Mouse (Mus musculus) megakaryocyte-erythroid progenitor cell, adult 5-6 weeks (primary cell): ENCODE measurements around the gene Mtfr1l. TPM values are rescaled to one million over a fixed set of nuclear protein-coding genes. Genes with fewer than 3 reads are reported as not detected.

Experiments
- ATAC-seq: replicated peaks from 2 replicates; pipeline ENCODE4 v1.8.0; 2016; ENCODE audit warnings: mild to moderate bottlenecking, inconsistent platforms; ENCODE audit not compliant: severe bottlenecking, poor library complexity, low FRiP score, low TSS enrichment
- total RNA-seq, 2 experiments: library from RNA; stranded (forward) in 1 of 2; stranded (reverse) in 1 of 2; fragments of 200-1000, 215-1000 nt in 1 of 2; fragments of >200 nt in 1 of 2; fragmentation: Nextera tagmentation in 1 of 2; gene quantifications; 2 replicates each; pipeline ENCODE4 v1.2.3; 2014 to 2017

Gene Mtfr1l
- total RNA-seq (2014; fragmentation: Nextera tagmentation) (76.1 and 80.1 TPM in 2 replicates), total RNA-seq (2017) (41.5 and 67.4 TPM in 2 replicates)

- ATAC-seq, result peak; percentile 88
Observed at GRCm38 (mm10) chr4:134534932-134535786, at the start of gene Mtfr1l. Mtfr1l (minus strand) TSS chr4:134535387.

- peak; percentile 67 for ATAC-seq
Observed at GRCm38 (mm10) chr4:134583513-134583912, 48.3 kb upstream of the Mtfr1l start.

GRCm38 (mm10) chr4:134581365-134581764 lies 46.2 kb upstream of the Mtfr1l start:
- no peak for ATAC-seq

DNA sequence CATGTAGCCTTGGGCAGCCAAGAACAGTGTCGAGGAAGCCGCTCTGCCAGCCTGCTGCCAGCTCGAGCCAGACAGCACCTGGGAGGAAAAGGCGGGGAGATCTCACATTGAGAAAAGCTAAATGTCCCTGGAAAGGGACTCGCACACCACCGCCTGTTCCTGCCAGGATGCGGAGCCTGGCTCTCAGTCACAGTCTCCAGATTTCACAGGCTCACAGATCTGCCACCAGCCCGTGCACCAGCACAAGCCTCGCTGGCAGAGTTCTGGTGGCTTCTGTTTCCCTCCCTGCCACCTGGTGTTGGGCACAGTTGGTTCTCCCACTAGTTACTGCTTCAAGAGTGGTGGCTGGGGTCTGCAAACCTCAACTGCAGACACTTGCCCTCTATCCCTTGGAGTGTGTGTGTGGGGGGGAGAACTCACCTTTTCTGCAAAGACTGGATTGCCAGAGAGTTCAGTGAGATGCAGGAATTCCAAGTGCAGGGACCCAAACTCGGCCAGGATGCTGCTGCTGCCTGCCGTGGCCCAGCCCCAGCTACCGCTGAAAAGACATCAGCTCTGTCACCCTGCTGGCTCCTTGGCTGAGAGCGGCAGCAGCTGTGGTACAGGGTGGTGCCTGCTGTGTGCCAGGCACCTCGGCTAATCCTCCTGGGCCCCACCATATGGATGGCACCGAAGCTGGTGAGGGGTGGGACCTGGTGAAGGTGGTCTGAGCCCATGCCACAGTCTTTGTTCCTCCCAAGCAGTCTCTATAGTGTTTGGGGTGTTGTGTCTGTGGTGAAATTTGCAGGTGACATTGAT lies 45.4 kb upstream of the Mtfr1l start:
- ATAC-seq, result no peak

- no peak for ATAC-seq
Observed at GRCm38 (mm10) chr4:134579620-134580019, 44.4 kb upstream of the Mtfr1l start.

- no peak for ATAC-seq
Observed at GRCm38 (mm10) chr4:134579212-134579611, 44.0 kb upstream of the Mtfr1l start.

DNA sequence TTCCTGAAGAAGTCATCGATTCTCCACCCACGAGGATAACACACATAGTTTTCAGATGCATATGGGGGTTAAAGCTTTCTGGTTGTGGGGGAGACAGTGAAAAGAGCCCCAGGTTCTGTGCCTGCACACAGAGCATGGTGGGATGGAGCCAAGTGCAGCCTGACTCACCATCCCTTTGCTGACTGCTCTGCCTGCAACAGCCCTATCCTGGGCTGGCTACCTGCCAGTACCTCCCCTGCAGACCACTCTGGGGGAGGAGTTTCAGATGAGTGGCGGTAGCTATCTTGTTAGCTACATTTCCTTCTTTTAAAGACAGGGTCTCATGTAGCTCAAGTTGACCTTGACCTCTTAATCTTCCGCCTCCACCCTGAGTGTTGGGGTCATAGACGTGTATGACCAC lies 43.2 kb upstream of the Mtfr1l start:
- no peak for ATAC-seq

DNA sequence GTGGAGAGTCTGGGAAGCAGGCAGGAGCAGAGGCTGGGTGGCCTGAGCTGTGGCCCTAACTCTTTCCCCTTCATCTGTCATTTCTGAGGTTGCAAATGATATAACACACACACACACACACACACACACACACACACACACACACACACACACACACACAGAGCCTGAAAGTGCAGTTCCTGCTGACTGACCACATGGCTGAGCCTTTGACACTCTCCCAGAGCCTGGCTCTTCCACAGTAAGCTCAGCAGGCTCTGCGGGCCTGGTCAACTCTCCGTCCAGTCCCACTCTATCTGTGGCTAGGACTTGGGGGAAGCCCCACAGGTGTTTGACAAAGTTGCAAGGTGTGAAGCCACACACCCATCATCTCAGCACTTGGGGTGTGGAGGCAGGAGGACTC lies 42.1 kb upstream of the Mtfr1l start:
- no peak for ATAC-seq

- ATAC-seq, result no peak
Observed at GRCm38 (mm10) chr4:134575486-134575885, 40.3 kb upstream of the Mtfr1l start.

DNA sequence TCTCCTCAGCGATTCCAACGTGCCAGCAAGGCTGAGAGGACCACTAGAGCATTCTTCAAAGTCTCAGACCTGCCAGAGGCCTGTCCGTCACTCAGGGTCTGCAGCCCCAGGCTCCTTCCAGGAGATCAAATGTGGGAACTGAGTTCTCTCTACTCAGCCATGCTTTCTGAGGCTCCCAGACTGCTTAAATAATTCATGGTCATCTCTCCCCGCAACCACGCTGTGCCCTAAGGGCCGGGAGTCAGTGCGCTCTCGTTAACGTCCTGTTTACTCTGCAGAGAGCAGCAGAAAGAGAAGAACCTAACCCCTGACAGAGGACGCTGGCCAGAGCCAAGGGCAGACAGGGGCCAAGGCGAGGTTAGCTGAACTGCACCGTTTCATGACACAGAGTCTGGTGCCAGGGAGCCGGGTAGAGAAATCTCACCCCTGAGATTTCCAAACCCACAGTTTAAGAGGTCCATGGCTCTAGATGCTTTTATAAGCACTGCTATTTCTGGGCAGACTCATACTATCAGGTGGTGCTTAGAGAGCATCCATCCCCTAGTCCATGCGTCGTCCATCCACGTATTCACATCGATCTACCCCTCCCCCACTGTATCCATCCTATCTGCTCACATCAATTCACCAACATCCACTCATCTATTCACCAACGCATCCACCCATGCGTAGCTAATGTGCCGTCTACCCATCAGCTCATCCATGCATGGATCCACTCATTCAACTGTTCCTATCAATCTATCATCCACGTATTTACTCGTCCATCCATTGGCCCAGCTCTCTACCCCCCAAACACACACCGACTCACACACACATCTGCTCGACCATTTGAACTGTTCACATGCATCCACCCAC lies 37.5 kb upstream of the Mtfr1l start:
- ATAC-seq, result no peak

DNA sequence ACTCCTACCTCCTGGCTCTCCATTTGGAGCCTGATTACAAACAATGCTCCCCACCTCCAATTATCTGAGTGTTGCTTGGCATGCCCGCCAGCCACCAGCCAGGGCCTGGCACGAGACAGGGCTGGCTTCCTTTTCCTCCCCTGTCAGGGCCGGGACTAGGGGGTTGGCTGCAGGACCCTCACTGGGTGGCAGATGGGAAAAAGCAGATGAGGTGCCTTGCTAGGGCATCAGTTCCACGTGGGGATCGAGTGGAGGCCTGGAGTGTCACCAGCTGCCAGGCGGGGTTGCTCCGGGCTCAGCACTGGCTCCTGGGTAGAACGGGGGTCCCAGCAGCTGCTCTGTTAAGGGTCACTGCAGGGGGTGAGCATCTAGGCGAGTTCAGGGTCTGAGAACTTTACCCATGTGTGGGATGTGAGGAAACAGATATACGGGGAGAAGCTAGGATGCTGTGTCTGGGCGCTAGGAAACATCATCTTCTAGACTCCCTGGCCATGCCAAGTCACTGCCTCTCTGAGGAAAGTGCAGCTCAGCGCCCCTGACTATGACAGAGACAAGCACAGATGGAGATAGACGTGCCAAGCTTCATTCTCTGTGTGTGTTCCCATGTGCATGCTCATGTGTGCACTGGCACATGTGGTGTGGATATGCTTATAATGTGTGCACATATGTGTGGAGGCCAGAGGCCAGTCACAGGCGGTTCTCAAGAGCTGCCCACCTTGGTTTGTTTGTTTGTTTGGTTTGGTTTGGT lies 35.7 kb upstream of the Mtfr1l start:
- no peak for ATAC-seq

DNA sequence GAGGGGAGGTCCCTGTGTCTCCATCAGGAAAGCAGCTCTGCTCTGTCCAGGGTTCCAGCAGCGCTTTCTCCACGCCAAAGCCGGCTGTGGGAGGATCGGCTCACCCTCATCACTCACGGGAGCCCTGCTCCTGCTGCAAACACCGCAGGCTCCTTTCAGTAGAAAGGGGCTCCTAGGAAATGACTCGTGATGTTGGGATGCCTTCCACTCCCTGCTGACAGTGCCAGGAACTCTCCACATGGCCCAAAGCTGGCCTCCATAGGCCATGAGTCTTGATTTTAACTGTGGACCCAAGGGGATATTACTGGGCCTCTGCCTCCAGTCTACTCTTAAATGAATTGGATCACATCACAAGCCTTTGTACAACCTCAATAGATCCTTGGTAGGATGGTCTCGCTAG lies 34.6 kb upstream of the Mtfr1l start:
- no peak for ATAC-seq

DNA sequence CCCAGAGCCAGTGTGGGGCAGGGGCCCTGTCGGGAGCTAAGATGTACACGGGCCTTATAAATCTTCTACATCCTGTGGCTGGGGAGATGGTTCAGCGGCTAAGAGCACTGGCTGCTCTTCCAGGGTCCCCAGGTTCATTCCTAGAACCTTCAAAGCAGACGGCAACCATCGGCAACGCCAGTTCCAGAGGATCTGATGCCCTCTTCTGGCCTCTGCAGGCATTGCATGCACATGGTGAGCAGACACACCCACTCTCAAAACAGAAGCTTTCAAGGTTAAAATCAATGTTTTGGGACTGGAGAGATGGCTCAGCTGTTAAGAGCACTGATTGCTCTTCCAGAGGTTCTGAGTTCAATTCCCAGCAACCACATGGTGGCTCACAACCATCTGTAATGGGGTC lies 34.0 kb upstream of the Mtfr1l start:
- no peak for ATAC-seq

DNA sequence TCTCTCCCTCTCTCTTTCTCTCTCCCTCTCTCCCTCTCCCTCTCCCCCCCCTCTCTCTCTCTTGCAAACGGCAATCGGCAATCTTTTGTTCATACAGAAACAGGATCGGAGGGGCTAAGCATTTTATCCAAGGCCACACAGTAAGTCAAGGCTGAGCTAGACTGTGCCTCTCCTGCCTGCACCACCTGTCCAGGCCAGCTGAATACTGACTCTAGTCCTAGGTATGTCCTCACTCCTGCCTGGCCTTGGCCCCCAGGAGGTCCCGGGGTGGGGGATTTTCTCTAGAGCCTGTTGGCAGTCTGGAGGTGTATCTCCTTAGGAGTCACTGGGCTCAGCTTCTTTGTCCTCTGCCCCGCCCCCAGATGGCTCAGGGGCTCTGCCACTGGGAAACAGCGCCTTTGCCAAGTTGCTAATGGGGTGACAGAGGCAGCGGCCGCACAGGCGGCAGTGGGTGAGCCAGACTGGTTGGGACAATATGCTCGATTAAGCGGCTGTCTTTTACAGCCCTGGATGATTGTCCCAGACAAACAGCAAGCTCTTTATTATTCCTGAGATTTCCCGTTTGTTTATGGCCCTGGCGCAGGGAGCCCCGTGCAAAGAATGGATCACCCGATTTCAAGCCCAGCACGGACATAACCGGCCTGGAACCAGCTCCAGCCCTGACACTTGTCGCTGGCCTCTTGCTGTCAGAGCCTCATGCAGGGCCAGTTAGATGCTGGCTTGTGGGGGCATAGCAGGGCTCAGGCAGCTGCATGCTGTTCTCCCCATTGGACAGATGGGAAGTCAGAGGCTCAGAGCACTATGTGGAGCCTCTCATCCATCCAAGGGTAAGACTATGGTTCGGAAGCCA lies 32.4 kb upstream of the Mtfr1l start:
- no peak for ATAC-seq

DNA sequence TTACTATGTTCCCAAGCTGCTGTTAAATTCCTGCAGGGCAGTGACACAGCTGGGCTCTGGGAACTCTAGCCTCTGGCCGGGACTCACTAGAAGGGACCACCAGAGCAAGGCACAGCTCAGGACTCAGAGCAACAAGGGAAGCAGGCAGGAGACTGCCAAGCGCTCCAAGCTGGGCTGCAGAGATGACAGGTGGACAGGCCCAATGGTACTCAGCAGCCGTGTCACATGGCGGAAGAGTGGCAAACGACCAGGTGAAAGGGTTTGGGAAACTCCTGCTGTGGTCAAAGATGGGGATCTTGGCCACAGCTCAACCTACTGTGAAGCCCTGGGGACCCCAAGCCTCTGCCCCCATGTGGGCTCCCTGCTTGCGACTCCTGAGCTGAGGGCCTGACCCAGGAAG lies 28.9 kb upstream of the Mtfr1l start:
- peak; percentile 11; the same call in 1 of the 2 replicates for ATAC-seq

DNA sequence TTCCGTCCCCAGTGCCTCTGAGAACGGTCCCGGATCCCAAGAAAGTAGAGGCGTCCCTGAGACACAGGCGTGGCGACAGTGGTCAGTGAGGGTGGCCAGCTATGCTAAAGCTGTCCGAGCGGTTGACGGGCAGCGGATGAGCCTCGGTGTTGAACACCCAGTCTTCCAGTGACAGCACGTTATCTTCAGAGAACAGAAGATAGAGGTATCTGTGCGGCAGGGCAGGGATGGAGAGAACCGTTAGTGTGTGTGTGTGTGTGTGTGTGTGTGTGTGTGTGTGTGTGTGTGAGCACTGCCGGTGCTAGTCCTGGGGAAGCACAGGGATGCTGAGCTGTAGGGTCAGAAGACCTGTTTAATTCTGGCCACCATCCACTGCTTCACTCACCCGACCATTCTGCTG lies 28.4 kb upstream of the Mtfr1l start:
- ATAC-seq, result peak; percentile 51; the same call in 1 of the 2 replicates

DNA sequence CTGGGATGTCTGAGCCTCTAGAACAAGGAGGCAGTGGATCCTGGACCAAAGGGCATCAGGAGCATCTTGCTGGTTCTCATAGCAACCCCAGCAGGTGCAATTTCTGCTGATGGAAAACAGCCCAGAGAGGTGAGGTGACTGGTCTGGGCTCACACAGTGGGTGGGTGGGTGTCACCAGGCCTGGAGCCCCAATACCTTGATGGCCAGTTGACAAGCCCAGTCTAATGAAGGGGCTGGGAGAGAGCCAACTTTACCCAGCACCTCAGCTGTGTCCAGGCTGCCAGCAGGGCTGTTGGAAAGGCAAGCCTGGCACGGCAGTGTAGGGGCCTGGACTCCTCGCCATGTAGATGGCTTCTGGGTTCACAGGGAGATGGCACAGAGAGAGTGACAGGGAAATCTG lies 26.8 kb upstream of the Mtfr1l start:
- ATAC-seq, result no peak

DNA sequence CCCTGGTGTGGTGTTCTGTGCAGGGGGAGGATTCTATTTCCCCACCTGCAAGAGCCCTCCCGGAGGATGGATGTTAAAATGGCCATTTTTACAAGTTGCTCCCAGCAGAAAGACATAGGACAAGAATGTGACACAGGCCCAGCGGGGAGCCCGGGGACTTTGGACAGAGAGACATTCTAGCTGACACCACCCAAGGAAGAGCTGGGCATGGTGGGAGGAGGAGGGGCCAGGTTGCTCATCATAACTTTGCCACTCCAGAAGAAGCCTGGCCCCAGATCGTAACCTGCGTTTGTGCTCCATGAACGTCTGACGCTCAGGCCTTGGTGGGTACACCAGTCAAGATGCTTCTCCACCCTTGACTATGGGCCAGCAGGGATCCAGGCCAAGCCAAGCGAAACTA lies 25.5 kb upstream of the Mtfr1l start:
- no peak for ATAC-seq
